Mouse (Mus musculus) limb, embryonic 10.5 days (tissue): ENCODE data around the gene C130074G19Rik. TPM values are rescaled to one million over a fixed set of nuclear protein-coding genes. Genes with fewer than 3 reads are reported as not detected.

Source experiments
- DNase-seq: peaks from one replicate; pipeline ENCODE4 v3.0.0-alpha.2; 2017; ENCODE audit warnings: low spot score
- H3K27ac ChIP-seq: fragments of 300-500 bp; sonication (generic); 2 replicates; pipeline ENCODE4 v1.5.1; 2016; ENCODE audit warnings: mild to moderate bottlenecking
- H3K27me3 ChIP-seq: fragments of 300-500 bp; sonication (generic); 2 replicates; pipeline ENCODE4 v1.6.1; 2016; ENCODE audit warnings: low read depth, mild to moderate bottlenecking; ENCODE audit not compliant: poor library complexity, severe bottlenecking
- H3K36me3 ChIP-seq: fragments of 300-500 bp; sonication (generic); 2 replicates; pipeline ENCODE4 v1.6.1; 2016; ENCODE audit warnings: mild to moderate bottlenecking, moderate library complexity
- H3K4me1 ChIP-seq: fragments of 300-500 bp; sonication (generic); 2 replicates; pipeline ENCODE4 v1.6.1; 2016
- H3K4me3 ChIP-seq: fragments of 300-500 bp; sonication (generic); 2 replicates; pipeline ENCODE4 v1.5.1; 2016; ENCODE audit warnings: mild to moderate bottlenecking, moderate library complexity
- H3K9me3 ChIP-seq: fragments of 300-500 bp; sonication (generic); replicated peaks from 2 replicates; pipeline ENCODE4 v1.6.1; 2016; ENCODE audit warnings: mild to moderate bottlenecking
- WGBS: fragments of 180-500 bp; shearing (Covaris S2); methylation state at CpG from one replicate; pipeline ENCODE4 v1.1.7; 2016; 5-methylcytosine and 5-hydroxymethylcytosine counted together
- polyA plus RNA-seq: library from polyadenylated mRNA; unstranded; fragments of >200 nt; fragmentation: Nextera tagmentation; extraction: Ambion mirVana; gene quantifications from 2 replicates; pipeline ENCODE4 v1.2.1, GENCODE M21; 2016

The C130074G19Rik gene
- polyA plus RNA-seq, 1 experiment from 2014 or later, result 0.48 TPM

DNA sequence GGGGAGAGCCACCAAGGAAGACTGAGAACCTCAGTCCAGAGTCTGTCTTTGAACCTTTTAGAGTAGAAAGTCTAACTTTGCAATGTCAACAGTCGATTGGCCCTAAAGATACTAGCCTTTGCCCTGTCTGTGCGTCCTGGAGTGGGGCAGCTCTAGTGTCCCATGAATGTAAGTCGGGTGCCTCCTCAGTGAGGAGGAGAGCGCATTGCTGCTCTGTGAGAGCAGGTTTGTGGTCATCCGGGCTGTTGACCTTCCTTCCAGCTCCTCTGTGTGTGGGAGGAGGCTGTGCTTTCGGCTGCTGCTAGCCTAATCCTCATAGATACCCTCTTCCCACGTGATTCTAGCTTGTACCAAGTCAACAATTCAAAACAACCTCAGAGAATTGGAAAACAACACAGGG, 31.9 kb downstream of the C130074G19Rik start:
- H3K27me3 ChIP-seq, result peaks cover 46% of the 10 kb centered on the region
- DNase-seq, result no peak
- H3K27ac ChIP-seq, result no peak overlapping the region

DNA sequence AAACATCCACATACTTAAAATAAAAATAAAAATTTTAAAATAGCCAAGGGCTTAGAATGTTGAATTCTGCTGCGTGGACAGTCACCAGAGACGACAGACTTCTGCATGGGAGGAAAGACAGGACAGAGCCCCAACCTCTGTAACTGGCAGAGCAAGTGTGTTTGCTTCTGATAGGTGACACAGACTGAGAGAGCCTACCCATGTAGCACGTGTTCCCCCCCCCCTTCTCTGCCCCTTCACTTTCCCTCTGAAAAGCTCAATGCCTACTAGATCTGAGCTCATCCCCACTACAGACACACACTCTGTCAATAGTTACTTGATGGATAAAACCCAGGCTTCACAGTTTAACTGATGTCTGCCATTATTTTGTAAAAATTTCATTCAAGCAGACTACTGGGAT, 36.0 kb downstream of the C130074G19Rik start:
- WGBS, result 63% methylated on average over 3 of the region's 3 CpGs
- DNase-seq, result no peak
- H3K27me3 ChIP-seq, result peaks cover 57% of the 10 kb centered on the region

More for the DNA sequence above, 31.9 kb downstream of the C130074G19Rik start:
- 54% methylated on average over 7 of the region's 7 CpGs for WGBS
- Histone ChIP-seq H3K4me3 (no peak overlapping the region), H3K9me3 (no peaks in the 10 kb centered on the region), H3K4me1 (peaks cover 26% of the 10 kb centered on the region), H3K36me3 (no peaks in the 10 kb centered on the region)

DNA sequence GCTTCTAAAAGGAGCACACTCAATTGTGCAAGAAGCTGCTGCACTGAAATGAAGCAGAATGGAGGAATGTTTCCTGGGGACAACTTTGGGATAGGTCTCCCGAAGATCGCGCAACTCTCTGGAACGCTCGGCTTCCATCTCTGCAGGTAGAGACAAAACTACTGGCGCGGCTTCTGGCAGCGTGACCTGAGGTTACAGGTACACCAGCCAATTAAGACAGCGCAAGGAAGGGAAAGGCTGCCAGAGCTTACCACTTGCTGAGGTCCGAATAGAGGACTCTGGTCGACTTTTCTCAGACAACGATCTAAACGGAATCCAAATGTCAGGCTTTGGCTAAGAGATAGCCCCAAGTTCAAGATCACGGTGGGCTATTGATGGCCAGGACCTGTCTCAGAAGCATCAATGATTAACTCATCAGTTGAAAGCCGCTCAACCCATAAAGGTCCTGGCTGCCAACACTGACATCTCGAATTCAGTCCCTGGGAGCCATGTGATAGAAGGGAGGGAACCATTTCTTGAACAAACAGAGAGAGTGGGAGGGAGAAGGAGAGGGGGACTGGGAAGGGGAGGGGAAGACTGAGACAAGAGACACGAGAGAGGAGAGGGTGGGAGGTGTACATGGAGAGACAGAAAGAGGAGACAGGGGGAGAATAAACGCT, 36.8 kb downstream of the C130074G19Rik start, which contains the start of gene Marc2:
Gene Marc2, minus strand, starts transcription at position 360 of the 659 bp plus-strand sequence.
- Histone ChIP-seq H3K4me3 (peak within 1 kb of the TSS; percentile 81), H3K27ac (peak within 1 kb of the TSS; percentile 87), H3K9me3 (no peaks in the 10 kb centered on the region), H3K36me3 (no peaks in the 10 kb centered on the region), H3K27me3 (peaks cover 49% of the 10 kb centered on the region), H3K4me1 (peaks cover 23% of the 10 kb centered on the region)
- WGBS, result 6% methylated on average over 18 of the region's 18 CpGs
- DNase-seq, result no peak

More for the DNA sequence above, 36.0 kb downstream of the C130074G19Rik start:
- H3K9me3 ChIP-seq, result no peaks in the 10 kb centered on the region
- H3K27ac ChIP-seq, result no peak overlapping the region
- H3K36me3 ChIP-seq, result no peaks in the 10 kb centered on the region
- H3K4me1 ChIP-seq, result peaks cover 28% of the 10 kb centered on the region
- H3K4me3 ChIP-seq, result peak overlapping the region; percentile 81; the same call in 1 of the 2 replicates

GRCm38 (mm10) chr1:184845111-184846071, 37.6 kb downstream of the C130074G19Rik start:
- H3K27me3 ChIP-seq, result peaks cover 46% of the 10 kb centered on the region
- H3K27ac ChIP-seq, result peak overlapping the region; percentile 87

GRCm38 (mm10) chr1:184844326-184845066, 38.5 kb downstream of the C130074G19Rik start:
- peaks cover 46% of the 10 kb centered on the region for H3K27me3 ChIP-seq
- peak overlapping the region; percentile 87; the same call in 1 of the 2 replicates for H3K27ac ChIP-seq
- H3K4me3 ChIP-seq, result peak overlapping the region; percentile 81
- peaks cover 13% of the 10 kb centered on the region; the same call in 1 of the 2 replicates for H3K36me3 ChIP-seq
- DNase-seq, result peak; percentile 41
- 23% methylated on average over 15 of the region's 15 CpGs for WGBS
- no peaks in the 10 kb centered on the region for H3K9me3 ChIP-seq
- H3K4me1 ChIP-seq, result peaks cover 23% of the 10 kb centered on the region

More at GRCm38 (mm10) chr1:184845111-184846071, 37.6 kb downstream of the C130074G19Rik start:
- Histone ChIP-seq H3K9me3 (no peaks in the 10 kb centered on the region), H3K36me3 (0 out of 2 replicates have a peak, but pooled peaks cover 6% of the 10 kb centered on the region), H3K4me3 (peak overlapping the region; percentile 81), H3K4me1 (peaks cover 23% of the 10 kb centered on the region)
- peak; percentile 87 for DNase-seq
- under 1% methylated on average over 67 of the region's 67 CpGs for WGBS

DNA sequence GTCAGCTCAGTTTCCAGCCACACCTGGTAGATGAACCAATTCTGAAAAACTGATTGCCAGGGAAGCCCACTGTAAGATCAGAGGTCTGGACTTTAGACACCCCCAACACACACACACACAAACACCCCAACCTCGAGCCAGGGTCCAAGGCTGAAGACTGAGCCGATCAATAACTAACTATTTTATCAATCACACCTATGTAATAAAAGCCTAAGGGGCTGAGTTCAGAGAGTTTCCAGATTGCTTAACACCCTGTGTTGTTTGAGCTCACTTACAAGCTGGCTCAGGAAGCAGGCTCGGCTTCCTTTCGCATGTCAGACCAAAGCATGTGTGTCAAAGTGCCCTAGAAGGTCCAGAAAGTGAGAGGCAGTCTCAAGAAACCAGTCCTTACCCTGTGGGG, 45.4 kb downstream of the C130074G19Rik start:
- DNase-seq, result no peak
- Histone ChIP-seq H3K36me3 (peaks cover 29% of the 10 kb centered on the region), H3K4me3 (no peak overlapping the region), H3K27me3 (no peaks in the 10 kb centered on the region), H3K9me3 (no peaks in the 10 kb centered on the region), H3K4me1 (no peaks in the 10 kb centered on the region), H3K27ac (no peak overlapping the region)
- WGBS, result 84% methylated on average over 4 of the region's 4 CpGs

GRCm38 (mm10) chr1:184836350-184836749, 46.7 kb downstream of the C130074G19Rik start:
- Histone ChIP-seq H3K9me3 (no peaks in the 10 kb centered on the region), H3K4me1 (no peaks in the 10 kb centered on the region), H3K36me3 (peaks cover 41% of the 10 kb centered on the region), H3K4me3 (no peak overlapping the region), H3K27ac (no peak overlapping the region), H3K27me3 (no peaks in the 10 kb centered on the region)
- DNase-seq, result no peak
- WGBS, result 75% methylated on average over 5 of the region's 5 CpGs

GRCm38 (mm10) chr1:184833499-184833898, 49.5 kb downstream of the C130074G19Rik start:
- 93% methylated on average over 7 of the region's 7 CpGs for WGBS
- Histone ChIP-seq H3K27me3 (no peaks in the 10 kb centered on the region), H3K27ac (no peak overlapping the region), H3K36me3 (peaks cover 47% of the 10 kb centered on the region), H3K4me3 (no peak overlapping the region), H3K4me1 (no peaks in the 10 kb centered on the region), H3K9me3 (no peaks in the 10 kb centered on the region)
- DNase-seq, result no peak

GRCm38 (mm10) chr1:184832211-184832610, 50.8 kb downstream of the C130074G19Rik start:
- DNase-seq, result no peak
- H3K36me3 ChIP-seq, result peaks cover 50% of the 10 kb centered on the region

GRCm38 (mm10) chr1:184829897-184830296, 53.1 kb downstream of the C130074G19Rik start:
- Histone ChIP-seq H3K36me3 (peaks cover 47% of the 10 kb centered on the region), H3K27ac (no peak overlapping the region), H3K9me3 (no peaks in the 10 kb centered on the region), H3K4me3 (no peak overlapping the region), H3K4me1 (peaks cover 3% of the 10 kb centered on the region), H3K27me3 (0 out of 2 replicates have a peak, but pooled peaks cover 5% of the 10 kb centered on the region)
- 88% methylated on average over 8 of the region's 8 CpGs for WGBS
- DNase-seq, result no peak

More at GRCm38 (mm10) chr1:184832211-184832610, 50.8 kb downstream of the C130074G19Rik start:
- 78% methylated on average over 10 of the region's 10 CpGs for WGBS
- Histone ChIP-seq H3K4me3 (no peak overlapping the region), H3K9me3 (no peaks in the 10 kb centered on the region), H3K27me3 (no peaks in the 10 kb centered on the region), H3K4me1 (no peaks in the 10 kb centered on the region; the same call in 1 of the 2 replicates), H3K27ac (no peak overlapping the region)

GRCm38 (mm10) chr1:184827175-184827701, 55.8 kb downstream of the C130074G19Rik start:
- 30% methylated on average over 23 of the region's 23 CpGs for WGBS
- Histone ChIP-seq H3K27ac (no peak overlapping the region), H3K36me3 (peaks cover 30% of the 10 kb centered on the region), H3K27me3 (0 out of 2 replicates have a peak, but pooled peaks cover 5% of the 10 kb centered on the region), H3K4me3 (0 out of 2 replicates have a peak overlapping the region, but pooled peaks have one; percentile 21), H3K4me1 (peaks cover 16% of the 10 kb centered on the region), H3K9me3 (no peaks in the 10 kb centered on the region)
- no peak for DNase-seq

DNA sequence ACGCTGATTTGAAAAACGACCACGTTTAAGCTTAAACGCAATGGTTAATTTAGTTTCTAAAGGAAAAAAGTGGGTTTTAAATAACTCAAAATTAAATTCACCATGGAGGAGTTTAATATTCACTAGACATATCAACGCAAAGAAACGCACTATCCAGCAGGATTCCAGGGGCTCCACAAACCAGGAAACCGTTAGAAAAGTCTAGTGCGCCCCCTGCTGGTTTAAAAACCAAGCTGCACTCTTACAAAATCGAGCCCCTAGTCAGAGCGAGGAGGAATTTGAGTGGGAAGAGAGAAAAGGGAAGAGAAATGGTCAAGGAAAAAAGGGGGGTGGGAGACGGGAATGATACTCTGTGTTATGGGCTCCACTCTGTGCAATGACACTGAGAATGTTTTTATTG, 57.9 kb downstream of the C130074G19Rik start:
- H3K27ac ChIP-seq, result no peak overlapping the region
- H3K36me3 ChIP-seq, result peaks cover 14% of the 10 kb centered on the region
- no peak overlapping the region for H3K4me3 ChIP-seq
- WGBS, result 28% methylated on average over 11 of the region's 11 CpGs
- H3K4me1 ChIP-seq, result peaks cover 18% of the 10 kb centered on the region
- H3K27me3 ChIP-seq, result 0 out of 2 replicates have a peak, but pooled peaks cover 5% of the 10 kb centered on the region
- DNase-seq, result peak; percentile 74
- H3K9me3 ChIP-seq, result no peaks in the 10 kb centered on the region
